Mouse (Mus musculus): ENCODE results near the gene Rims1. TPM values are rescaled to one million over a fixed set of nuclear protein-coding genes. Genes with fewer than 3 reads are reported as not detected.

The Rims1 gene
- total RNA-seq, 4 experiments from 2014 or later = 310 to 353 (median 326) TPM

GRCm38 (mm10) chr1:22587859-22588383 lies 217.9 kb downstream of the Rims1 start:
- no peak for DNase-seq (ENCODE audit: low spot score in 2 of 2)

GRCm38 (mm10) chr1:22585560-22585959 lies 220.2 kb downstream of the Rims1 start:
- no peak for DNase-seq (ENCODE audit: low spot score in 2 of 2)

DNA sequence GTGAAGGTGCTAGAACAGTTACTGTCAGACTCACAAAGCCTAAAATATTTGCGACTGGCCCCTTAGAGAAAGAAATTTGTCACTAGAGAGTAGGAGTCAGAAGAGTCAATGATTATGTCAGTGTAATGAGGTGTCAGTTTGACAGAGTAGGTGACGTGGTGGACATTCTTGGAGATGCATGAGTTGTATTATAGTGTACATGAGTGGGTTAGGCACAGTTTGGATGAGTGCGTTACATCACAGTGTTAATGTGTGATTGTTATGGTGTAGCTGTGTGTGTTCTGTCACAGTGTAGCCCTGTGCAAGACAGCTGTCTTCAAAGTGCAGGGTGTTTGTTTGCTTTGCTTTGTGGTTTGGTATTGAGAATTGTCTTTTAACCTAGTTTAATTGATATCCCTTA lies 226.3 kb downstream of the Rims1 start:
- no peak for DNase-seq (ENCODE audit: low spot score in 2 of 2)

DNA sequence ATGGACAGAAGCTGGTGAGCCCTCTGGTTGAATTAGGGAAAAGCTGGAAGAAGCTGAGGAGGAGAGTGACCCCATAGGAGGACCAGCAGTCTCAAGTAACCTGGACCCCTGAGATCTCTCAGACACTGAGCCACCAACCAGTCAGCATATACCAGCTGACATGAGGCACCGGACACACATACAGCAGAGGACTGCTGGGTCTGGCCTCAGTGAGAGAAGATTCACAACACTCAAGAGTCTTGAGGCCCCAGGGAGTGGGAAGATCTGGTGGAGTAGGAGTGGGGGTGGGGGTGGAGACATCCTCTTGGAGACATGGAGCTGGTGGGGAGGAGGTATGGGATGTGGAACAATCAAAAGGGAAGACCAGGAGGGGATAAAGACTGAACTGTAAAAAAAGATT lies 233.1 kb downstream of the Rims1 start:
- no peak for DNase-seq (ENCODE audit: low spot score in 2 of 2)

GRCm38 (mm10) chr1:22546273-22546672 lies 259.5 kb downstream of the Rims1 start:
- DNase-seq (ENCODE audit: low spot score in 2 of 2) = no peak

DNA sequence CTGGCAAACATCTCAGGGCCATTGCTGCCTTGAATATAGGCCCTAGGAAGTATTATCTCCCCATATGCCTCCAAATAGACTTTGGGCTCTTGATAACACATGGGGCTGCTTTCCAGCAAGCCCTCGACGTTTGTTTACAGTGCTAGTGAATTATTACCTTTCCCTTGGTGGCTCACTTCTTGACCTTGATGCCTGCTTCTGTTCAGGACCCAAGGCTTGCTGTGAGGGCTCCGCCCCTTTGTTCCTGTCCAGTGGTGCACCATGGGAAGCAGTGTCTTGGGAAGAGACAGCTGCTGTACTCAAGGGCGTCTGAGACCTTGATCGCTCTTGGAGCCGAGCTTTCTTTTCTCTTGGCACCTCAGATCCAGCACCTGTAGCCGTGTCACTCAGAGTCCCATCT lies 267.7 kb downstream of the Rims1 start:
- no peak for DNase-seq (ENCODE audit: low spot score in 2 of 2)

DNA sequence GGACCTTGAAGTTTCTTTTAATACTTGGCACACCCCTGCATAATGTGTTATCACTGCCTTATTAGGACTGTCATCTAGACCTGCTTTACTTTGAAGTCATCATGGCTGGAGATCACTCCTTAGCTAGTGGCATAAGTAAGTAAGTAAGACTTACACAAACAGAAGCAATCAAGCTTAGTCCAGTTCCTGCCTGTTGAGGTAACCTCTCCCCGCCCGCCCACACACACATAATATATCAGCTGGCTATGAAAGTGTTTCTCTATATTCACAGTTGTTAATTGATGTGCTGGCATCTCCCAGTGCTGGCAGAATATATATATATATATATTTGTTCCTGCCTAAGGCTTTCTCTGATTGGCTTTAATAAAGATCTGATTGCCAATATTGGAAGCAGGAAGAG lies 269.0 kb downstream of the Rims1 start:
- DNase-seq (ENCODE audit: low spot score in 2 of 2) = no peak

DNA sequence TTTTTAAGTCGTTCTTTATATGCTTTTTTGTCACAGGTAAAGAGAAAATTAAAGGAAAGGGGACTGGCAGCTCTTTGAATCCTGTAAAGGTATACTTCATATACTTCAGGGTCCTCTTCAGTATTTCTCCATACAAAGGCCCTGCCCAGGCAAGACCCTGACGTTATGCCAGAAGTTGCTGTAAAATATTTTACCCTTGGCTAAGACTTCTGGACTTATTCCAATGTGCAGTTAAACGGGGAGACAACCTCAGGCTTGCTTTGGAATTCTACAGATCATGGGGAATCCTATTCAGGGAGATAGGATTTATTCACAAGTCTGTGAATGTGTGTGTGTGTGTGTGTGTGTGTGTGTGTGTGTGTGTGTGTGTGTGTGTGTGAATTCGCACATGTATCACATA lies 270.7 kb downstream of the Rims1 start:
- no peak for DNase-seq (ENCODE audit: low spot score in 2 of 2)

DNA sequence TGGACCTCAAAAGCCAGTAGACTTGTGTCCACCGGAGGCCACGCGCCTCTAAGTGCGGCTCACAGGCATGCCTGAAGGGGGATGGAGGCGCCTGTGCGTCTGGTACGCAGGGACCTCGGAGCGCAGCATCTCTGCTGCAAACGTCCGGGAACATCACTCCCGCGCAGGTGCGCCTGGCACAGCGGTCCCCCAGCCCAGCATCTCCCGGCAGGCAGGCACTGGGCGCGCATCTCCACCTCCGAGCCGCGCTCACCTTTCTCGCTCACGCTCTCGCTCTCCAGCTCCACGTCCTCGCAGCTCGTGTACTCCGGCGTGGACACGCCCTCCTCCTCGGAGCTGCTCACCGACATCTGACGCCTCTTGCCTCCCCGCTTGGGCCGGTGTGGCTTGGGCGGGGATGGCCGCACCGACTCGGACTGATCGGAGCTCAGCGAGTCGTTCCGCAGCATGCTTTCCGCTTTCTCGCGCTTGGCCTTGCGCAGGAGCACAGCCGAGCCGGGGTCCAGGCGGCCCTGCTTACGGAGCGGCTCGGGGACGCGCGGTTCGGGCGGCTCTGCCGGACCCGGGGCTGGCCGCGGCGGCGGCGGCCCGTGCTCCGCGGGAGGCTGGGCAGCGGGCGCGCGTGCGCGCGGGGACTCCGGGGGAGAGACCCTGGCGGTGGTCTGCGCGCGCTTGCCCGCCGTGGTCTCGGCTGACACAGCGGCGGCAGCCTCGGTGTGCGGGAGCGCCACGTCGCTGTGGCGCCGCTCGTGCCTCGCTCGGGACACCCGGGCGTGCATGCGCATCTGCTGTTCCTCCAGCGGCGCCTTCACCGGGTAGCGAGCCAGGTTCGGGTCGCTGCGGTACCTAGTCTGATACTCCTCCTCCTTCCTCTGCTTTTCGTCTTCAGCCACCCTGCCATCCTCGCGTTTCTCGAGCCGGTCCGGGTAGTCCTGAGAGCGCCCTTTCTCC lies 272.4 kb downstream of the Rims1 start:
- peak; percentile 29 to 40 for DNase-seq (ENCODE audit: low spot score in 2 of 2)

- DNase-seq (ENCODE audit: low spot score in 2 of 2) = no peak
These were observed 290.7 kb downstream of the Rims1 start for GRCm38 (mm10) chr1:22515103-22515502.

DNA sequence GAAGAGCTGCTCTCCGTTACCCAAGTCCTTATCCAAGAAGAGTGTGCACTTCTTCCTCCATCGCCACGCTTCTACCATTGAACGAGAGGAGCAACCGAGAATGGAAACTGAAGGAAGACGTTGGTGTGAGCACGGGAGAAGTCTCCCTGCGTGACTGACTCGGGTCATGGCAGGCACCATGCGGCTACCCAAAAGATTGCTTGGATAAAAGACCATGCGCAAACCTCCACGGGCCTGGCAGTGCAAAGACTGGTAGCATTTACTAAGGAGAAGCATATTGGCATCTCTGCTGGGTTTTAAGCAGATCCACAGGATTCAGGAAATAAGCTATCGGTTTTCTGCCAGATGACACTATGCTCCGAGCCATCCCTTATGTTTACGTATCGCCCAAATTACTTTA lies 293.4 kb downstream of the Rims1 start:
- no peak for DNase-seq (ENCODE audit: low spot score in 2 of 2)

- no peak for DNase-seq (ENCODE audit: low spot score in 2 of 2)
These were observed 294.2 kb downstream of the Rims1 start for GRCm38 (mm10) chr1:22511614-22512013.

GRCm38 (mm10) chr1:22508735-22509615 lies 296.8 kb downstream of the Rims1 start:
- DNase-seq (ENCODE audit: low spot score in 2 of 2) = no peak

- DNase-seq (ENCODE audit: low spot score in 2 of 2) = no peak
These were observed 318.4 kb downstream of the Rims1 start for GRCm38 (mm10) chr1:22487270-22487864.

DNA sequence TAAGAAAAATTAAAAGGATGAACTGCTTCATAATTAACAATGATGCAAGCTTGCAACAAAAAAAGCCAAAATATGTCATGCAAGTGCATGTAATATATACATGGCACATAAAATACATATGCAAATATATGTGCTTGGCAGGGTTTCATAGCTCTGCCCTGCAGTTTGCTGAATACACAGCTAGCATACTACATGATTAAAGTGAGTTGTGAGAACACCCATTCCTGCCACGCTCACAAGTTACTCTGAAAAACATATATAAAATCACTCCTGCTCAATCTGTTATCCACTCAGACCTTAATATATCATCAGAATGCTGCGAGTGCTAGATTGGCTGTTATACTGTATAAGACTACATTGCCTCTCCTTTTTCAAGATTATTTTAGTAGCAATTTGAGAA lies 329.6 kb downstream of the Rims1 start:
- DNase-seq (ENCODE audit: low spot score in 2 of 2) = no peak

GRCm38 (mm10) chr1:22467033-22467432 lies 338.8 kb downstream of the Rims1 start:
- no peak for DNase-seq (ENCODE audit: low spot score in 2 of 2)

- no peak for DNase-seq (ENCODE audit: low spot score in 2 of 2)
These were observed 339.2 kb downstream of the Rims1 start for GRCm38 (mm10) chr1:22466597-22466996.

GRCm38 (mm10) chr1:22424020-22424419 lies 381.8 kb downstream of the Rims1 start:
- DNase-seq (ENCODE audit: low spot score in 2 of 2) = no peak

GRCm38 (mm10) chr1:22422102-22422501 lies 383.7 kb downstream of the Rims1 start:
- no peak for DNase-seq (ENCODE audit: low spot score in 2 of 2)

- no peak for DNase-seq (ENCODE audit: low spot score in 2 of 2)
These were observed 395.6 kb downstream of the Rims1 start for GRCm38 (mm10) chr1:22410173-22410572.

- DNase-seq (ENCODE audit: low spot score in 2 of 2) = no peak
These were observed 419.4 kb downstream of the Rims1 start for GRCm38 (mm10) chr1:22386361-22386760.

DNA sequence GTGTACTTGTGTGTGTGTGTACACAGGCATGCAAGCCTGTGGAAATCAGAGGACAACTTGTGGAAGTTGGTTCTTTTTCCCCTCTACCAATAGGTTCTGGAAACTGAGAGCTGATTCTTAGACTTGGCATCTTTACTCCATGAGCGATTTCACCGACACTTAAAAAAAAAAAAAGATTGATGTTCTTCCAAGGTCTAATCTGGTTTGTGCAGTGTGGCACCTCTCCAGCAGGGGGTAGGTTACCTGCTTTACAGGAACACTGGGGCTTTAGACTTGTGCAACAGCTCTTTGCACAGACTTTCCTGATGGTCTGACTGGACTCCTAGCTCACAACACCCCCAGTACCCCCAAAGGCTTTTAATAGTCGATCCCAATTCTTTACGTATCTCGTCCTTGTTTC lies 428.1 kb downstream of the Rims1 start:
- DNase-seq (ENCODE audit: low spot score in 2 of 2) = no peak

Data from left cerebral cortex, adult 8-10 months (tissue).